Mouse (Mus musculus): ENCODE measurements around the gene Ost4. TPM values are rescaled to one million over a fixed set of nuclear protein-coding genes. Genes with fewer than 3 reads are reported as not detected.

Gene Ost4
- total RNA-seq, 2 experiments from 2014 or later: 119 to 134 TPM

GRCm38 (mm10) chr5:30926073-30926472, 18.5 kb upstream of the Ost4 start:
- intact Hi-C loops (cut with DNase I; ENCODE audit: low total_unique reads): loop anchor here (5.0 kb wide), 1 partner anchor 76 kb away; no protein-coding TSS in a partner anchor
- no peak for DNase-seq

- intact Hi-C loops (cut with DNase I; ENCODE audit: low total_unique reads): loop anchor here (5.0 kb wide), 1 partner anchor 77 kb away; no protein-coding TSS in a partner anchor
- no peak for DNase-seq
These were observed 17.6 kb upstream of the Ost4 start for GRCm38 (mm10) chr5:30925217-30925616.

- no peak for DNase-seq
- intact Hi-C loops (cut with DNase I; ENCODE audit: low total_unique reads): loop anchor here (5.0 kb wide), 1 partner anchor 78 kb away; no protein-coding TSS in a partner anchor
These were observed 17.0 kb upstream of the Ost4 start for GRCm38 (mm10) chr5:30924614-30925013.

GRCm38 (mm10) chr5:30923119-30923518, 15.5 kb upstream of the Ost4 start:
- DNase-seq: no peak
- intact Hi-C loops (cut with DNase I; ENCODE audit: low total_unique reads): no loop called here

- intact Hi-C loops (cut with DNase I; ENCODE audit: low total_unique reads): no loop called here
- DNase-seq: no peak
These were observed 15.0 kb upstream of the Ost4 start for GRCm38 (mm10) chr5:30922581-30923041.

- DNase-seq: peak; percentile 91
- intact Hi-C loops (cut with DNase I; ENCODE audit: low total_unique reads): no loop called here
These were observed 13.9 kb upstream of the Ost4 start, which contains the start of gene Khk for GRCm38 (mm10) chr5:30921256-30922033. Gene Khk (plus strand): TSS chr5:30921431.

- no peak for DNase-seq
- intact Hi-C loops (cut with DNase I; ENCODE audit: low total_unique reads): no loop called here
These were observed 13.0 kb upstream of the Ost4 start for GRCm38 (mm10) chr5:30920621-30921020.

- intact Hi-C loops (cut with DNase I; ENCODE audit: low total_unique reads): loop anchor here (5.0 kb wide), 1 partner anchor 43 kb away; no protein-coding TSS in a partner anchor
These were observed 12.4 kb upstream of the Ost4 start for GRCm38 (mm10) chr5:30919831-30920614.

GRCm38 (mm10) chr5:30918691-30919090, 11.1 kb upstream of the Ost4 start:
- no peak for DNase-seq
- intact Hi-C loops (cut with DNase I; ENCODE audit: low total_unique reads): loop anchor here (5.0 kb wide), 1 partner anchor 41 kb away; no protein-coding TSS in a partner anchor

More at GRCm38 (mm10) chr5:30919831-30920614, 12.4 kb upstream of the Ost4 start:
- DNase-seq: no peak

GRCm38 (mm10) chr5:30917891-30918670, 10.5 kb upstream of the Ost4 start:
- no peak for DNase-seq
- intact Hi-C loops (cut with DNase I; ENCODE audit: low total_unique reads): loop anchor here (5.0 kb wide), 1 partner anchor 41 kb away; no protein-coding TSS in a partner anchor

GRCm38 (mm10) chr5:30917348-30917747, 9.8 kb upstream of the Ost4 start:
- no peak for DNase-seq
- intact Hi-C loops (cut with DNase I; ENCODE audit: low total_unique reads): loop anchor here (5.0 kb wide), 1 partner anchor 40 kb away; no protein-coding TSS in a partner anchor

- DNase-seq: no peak
- intact Hi-C loops (cut with DNase I; ENCODE audit: low total_unique reads): loop anchor here (5.0 kb wide), 1 partner anchor 40 kb away; no protein-coding TSS in a partner anchor
These were observed 9.3 kb upstream of the Ost4 start for GRCm38 (mm10) chr5:30916841-30917240.

GRCm38 (mm10) chr5:30915974-30916433, 8.4 kb upstream of the Ost4 start:
- intact Hi-C loops (cut with DNase I; ENCODE audit: low total_unique reads): loop anchor here (5.0 kb wide), 1 partner anchor 39 kb away; no protein-coding TSS in a partner anchor
- DNase-seq: peak; percentile 88

- DNase-seq: no peak
These were observed 7.9 kb upstream of the Ost4 start for GRCm38 (mm10) chr5:30915456-30915855.

GRCm38 (mm10) chr5:30914849-30915248, 7.3 kb upstream of the Ost4 start:
- DNase-seq: no peak
- intact Hi-C loops (cut with DNase I; ENCODE audit: low total_unique reads): loop anchor here (5.0 kb wide), 2 partner anchors 38 to 108 kb away; no protein-coding TSS in a partner anchor

More at GRCm38 (mm10) chr5:30915456-30915855, 7.9 kb upstream of the Ost4 start:
- intact Hi-C loops (cut with DNase I; ENCODE audit: low total_unique reads): loop anchor here (5.0 kb wide), 1 partner anchor 38 kb away; no protein-coding TSS in a partner anchor

- DNase-seq: no peak
- intact Hi-C loops (cut with DNase I; ENCODE audit: low total_unique reads): loop anchor here (5.0 kb wide), 1 partner anchor 107 kb away; no protein-coding TSS in a partner anchor
These were observed 6.6 kb upstream of the Ost4 start for GRCm38 (mm10) chr5:30914101-30914635.

GRCm38 (mm10) chr5:30913060-30913841, 5.7 kb upstream of the Ost4 start, which contains the start of gene Emilin1:
Gene Emilin1 (plus strand): TSS chr5:30913402.
- intact Hi-C loops (cut with DNase I; ENCODE audit: low total_unique reads): loop anchor here (5.0 kb wide), 1 partner anchor 106 kb away; no protein-coding TSS in a partner anchor
- DNase-seq: peak; percentile 87

All from gastrocnemius, postnatal 14 days (tissue).